Mouse (Mus musculus): ENCODE measurements around the gene Myh9. TPM values are rescaled to one million over a fixed set of nuclear protein-coding genes. Genes with fewer than 3 reads are reported as not detected.

The Myh9 gene
- polyA plus RNA-seq, 1 experiment from 2014 or later: 53.7 TPM

DNA sequence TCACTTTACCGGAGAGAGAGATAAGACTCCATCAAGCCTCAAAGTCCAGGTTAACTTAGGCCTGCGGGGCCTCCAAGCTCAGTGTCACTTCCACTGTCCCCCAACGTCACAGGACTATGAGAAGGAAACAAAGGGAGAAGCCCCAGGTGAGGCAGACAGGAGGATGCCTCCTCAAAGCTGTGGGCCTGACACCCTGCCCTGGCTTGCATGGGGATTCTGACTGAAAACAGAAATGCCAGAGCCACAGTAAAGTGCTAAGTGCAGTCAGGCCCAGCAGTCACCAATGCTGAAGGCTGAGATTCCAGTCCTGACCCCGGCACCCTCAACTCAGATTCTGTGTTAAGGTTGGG, 25.4 kb downstream of the Myh9 start:
- Histone ChIP-seq H3K4me2 (ENCODE audit: low read depth, low read length) (no peak overlapping the region), H3K4me3 (ENCODE audit: low read depth, low read length) (no peak overlapping the region), H3K4me1 (ENCODE audit: control insufficient read depth, insufficient read depth, low read length) (peaks cover 46% of the 10 kb centered on the region), H3K36me3 (ENCODE audit: control insufficient read depth, insufficient read depth, low read length) (peaks cover 13% of the 10 kb centered on the region), H3K27ac (replicated peaks; ENCODE audit: low read depth, low read length) (peak overlapping the region; percentile 65), H3K9ac (ENCODE audit: low read depth, low read length) (0 out of 2 replicates have a peak overlapping the region, but pooled peaks have one; percentile 5), H3K27me3 (replicated peaks; ENCODE audit: control insufficient read depth, insufficient read depth, low read length) (no peaks in the 10 kb centered on the region), H3K9me3 (ENCODE audit: control insufficient read depth, low read length) (no peaks in the 10 kb centered on the region)
- ATAC-seq (ENCODE audit: low read depth) (no peak), DNase-seq (ENCODE audit: low spot score) (no peak)
- 70% methylated on average over 4 of the region's 4 CpGs for WGBS

GRCm38 (mm10) chr15:77815867-77816600, 25.9 kb downstream of the Myh9 start:
- DNase-seq (ENCODE audit: low spot score): peak; percentile 74
- Histone ChIP-seq H3K27me3 (replicated peaks; ENCODE audit: control insufficient read depth, insufficient read depth, low read length) (no peaks in the 10 kb centered on the region), H3K4me2 (ENCODE audit: low read depth, low read length) (peak overlapping the region; percentile 13; the same call in 1 of the 2 replicates), H3K4me1 (ENCODE audit: control insufficient read depth, insufficient read depth, low read length) (peaks cover 41% of the 10 kb centered on the region), H3K36me3 (ENCODE audit: control insufficient read depth, insufficient read depth, low read length) (peaks cover 18% of the 10 kb centered on the region), H3K9me3 (ENCODE audit: control insufficient read depth, low read length) (no peaks in the 10 kb centered on the region), H3K9ac (ENCODE audit: low read depth, low read length) (0 out of 2 replicates have a peak overlapping the region, but pooled peaks have one; percentile 14), H3K4me3 (ENCODE audit: low read depth, low read length) (no peak overlapping the region), H3K27ac (replicated peaks; ENCODE audit: low read depth, low read length) (peak overlapping the region; percentile 65)
- ATAC-seq (ENCODE audit: low read depth): peak; percentile 58
- WGBS: 61% methylated on average over 17 of the region's 17 CpGs

DNA sequence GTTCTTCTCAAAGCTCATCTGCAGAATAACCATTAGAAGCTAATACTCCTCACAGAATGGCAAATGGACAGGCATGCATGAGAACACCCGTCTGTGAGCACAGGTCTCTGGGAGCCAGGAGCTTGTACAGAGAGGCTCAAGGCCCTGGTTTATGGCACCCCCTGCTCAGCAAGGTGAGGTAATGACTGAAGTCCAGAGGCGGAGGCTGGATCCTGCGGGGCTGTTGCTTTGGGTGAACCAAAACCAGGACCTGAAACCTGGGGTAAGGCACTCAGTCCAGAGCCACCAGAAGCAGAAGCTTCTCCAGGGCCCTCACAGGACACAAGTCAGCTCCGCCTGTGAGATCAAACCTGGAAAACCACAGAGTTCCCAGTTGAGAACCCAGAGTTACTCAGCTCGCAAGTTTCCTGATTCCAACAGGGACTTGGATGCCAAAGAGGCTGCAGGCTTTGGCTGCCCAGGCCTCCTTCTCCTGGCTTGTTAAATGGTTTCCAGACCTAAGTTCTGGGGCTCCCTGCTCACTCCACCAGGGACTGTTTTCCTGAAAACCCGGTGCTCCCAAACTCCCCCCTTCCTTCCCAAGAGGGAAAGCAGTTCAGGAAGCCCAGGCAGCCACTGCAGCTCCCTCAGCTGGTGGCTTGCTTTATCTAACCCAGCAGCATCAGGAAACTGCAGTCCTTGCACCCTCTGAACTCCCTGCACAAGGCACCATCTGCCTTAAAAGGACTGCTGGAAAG, 28.2 kb downstream of the Myh9 start:
- H3K4me3 ChIP-seq (ENCODE audit: low read depth, low read length): no peak overlapping the region
- peaks cover 36% of the 10 kb centered on the region for H3K36me3 ChIP-seq (ENCODE audit: control insufficient read depth, insufficient read depth, low read length)
- no peak overlapping the region for H3K9ac ChIP-seq (ENCODE audit: low read depth, low read length)
- no peak overlapping the region for H3K4me2 ChIP-seq (ENCODE audit: low read depth, low read length)
- no peaks in the 10 kb centered on the region for H3K9me3 ChIP-seq (ENCODE audit: control insufficient read depth, low read length)
- no peaks in the 10 kb centered on the region for H3K27me3 ChIP-seq (replicated peaks; ENCODE audit: control insufficient read depth, insufficient read depth, low read length)
- WGBS: 53% methylated on average over 6 of the region's 6 CpGs
- peaks cover 25% of the 10 kb centered on the region for H3K4me1 ChIP-seq (ENCODE audit: control insufficient read depth, insufficient read depth, low read length)
- no peak for DNase-seq (ENCODE audit: low spot score)
- peak overlapping the region; percentile 67 for H3K27ac ChIP-seq (replicated peaks; ENCODE audit: low read depth, low read length)
- no peak for ATAC-seq (ENCODE audit: low read depth)

DNA sequence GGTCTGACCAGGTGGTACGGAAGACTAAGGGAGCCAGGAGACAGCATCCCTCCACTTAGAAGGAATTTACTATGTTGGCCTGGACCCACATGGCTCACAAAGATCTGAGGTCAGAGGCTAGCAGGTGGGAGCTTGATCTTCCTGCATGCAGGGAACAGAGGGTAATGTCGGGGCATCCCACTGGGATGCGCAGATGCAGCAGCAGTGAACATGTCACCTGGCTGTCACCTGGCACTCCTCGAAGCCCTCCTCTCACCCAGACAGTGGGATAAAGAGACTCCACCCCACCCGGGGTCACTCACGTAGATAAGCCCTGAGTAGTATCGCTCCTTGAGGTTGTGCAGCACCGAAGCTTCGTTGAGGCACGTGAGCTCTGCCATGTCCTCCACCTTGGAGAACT, 29.4 kb downstream of the Myh9 start:
- WGBS: 94% methylated on average over 10 of the region's 10 CpGs
- H3K36me3 ChIP-seq (ENCODE audit: control insufficient read depth, insufficient read depth, low read length): peaks cover 45% of the 10 kb centered on the region
- no peak overlapping the region for H3K9ac ChIP-seq (ENCODE audit: low read depth, low read length)
- H3K4me1 ChIP-seq (ENCODE audit: control insufficient read depth, insufficient read depth, low read length): peaks cover 25% of the 10 kb centered on the region
- H3K27me3 ChIP-seq (replicated peaks; ENCODE audit: control insufficient read depth, insufficient read depth, low read length): no peaks in the 10 kb centered on the region
- H3K27ac ChIP-seq (replicated peaks; ENCODE audit: low read depth, low read length): no peak overlapping the region
- ATAC-seq (ENCODE audit: low read depth) (no peak), DNase-seq (ENCODE audit: low spot score) (no peak)
- H3K4me2 ChIP-seq (ENCODE audit: low read depth, low read length): no peak overlapping the region
- H3K4me3 ChIP-seq (ENCODE audit: low read depth, low read length): no peak overlapping the region
- H3K9me3 ChIP-seq (ENCODE audit: control insufficient read depth, low read length): no peaks in the 10 kb centered on the region

GRCm38 (mm10) chr15:77811099-77811760, 30.7 kb downstream of the Myh9 start:
- no peak overlapping the region for H3K4me2 ChIP-seq (ENCODE audit: low read depth, low read length)
- no peaks in the 10 kb centered on the region for H3K9me3 ChIP-seq (ENCODE audit: control insufficient read depth, low read length)
- no peak overlapping the region; the same call in 1 of the 2 replicates for H3K27ac ChIP-seq (replicated peaks; ENCODE audit: low read depth, low read length)
- 71% methylated on average over 11 of the region's 11 CpGs for WGBS
- H3K4me1 ChIP-seq (ENCODE audit: control insufficient read depth, insufficient read depth, low read length): peaks cover 22% of the 10 kb centered on the region
- no peak overlapping the region for H3K9ac ChIP-seq (ENCODE audit: low read depth, low read length)
- peaks cover 58% of the 10 kb centered on the region for H3K36me3 ChIP-seq (ENCODE audit: control insufficient read depth, insufficient read depth, low read length)
- no peak for DNase-seq (ENCODE audit: low spot score)
- no peak overlapping the region for H3K4me3 ChIP-seq (ENCODE audit: low read depth, low read length)
- no peaks in the 10 kb centered on the region for H3K27me3 ChIP-seq (replicated peaks; ENCODE audit: control insufficient read depth, insufficient read depth, low read length)
- ATAC-seq (ENCODE audit: low read depth): no peak

DNA sequence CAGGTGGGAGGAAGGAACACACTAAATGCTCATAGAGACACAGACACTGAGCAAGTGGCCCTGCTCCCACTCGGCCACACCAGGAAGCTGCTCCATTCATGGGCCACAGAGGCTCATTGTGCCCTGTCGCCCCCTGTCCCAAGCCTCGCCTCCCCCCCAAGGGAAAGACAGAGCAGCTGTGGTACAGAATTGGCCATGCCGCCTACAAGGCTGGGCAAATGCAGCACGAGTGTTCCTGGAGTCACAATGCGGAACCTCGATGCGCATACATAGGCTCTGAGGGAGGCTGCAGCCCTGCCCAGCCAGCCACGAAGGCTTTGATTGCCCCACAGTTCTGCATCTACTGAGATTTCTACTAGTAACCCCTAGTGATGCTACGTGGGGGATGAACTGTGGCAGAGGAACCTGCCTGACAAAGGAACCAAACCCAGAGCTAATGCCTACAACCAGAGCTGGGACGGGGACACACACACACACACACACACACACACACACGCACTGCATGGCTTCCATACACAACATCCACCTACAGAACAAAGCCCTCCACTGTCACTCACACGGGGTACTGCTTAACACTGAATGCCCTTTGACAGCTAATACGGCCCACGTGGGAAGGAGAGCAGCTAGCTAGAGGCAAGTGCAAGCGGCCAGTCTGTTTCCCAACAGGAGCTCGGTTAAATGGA, 31.4 kb downstream of the Myh9 start:
- Histone ChIP-seq H3K27ac (replicated peaks; ENCODE audit: low read depth, low read length) (no peak overlapping the region), H3K4me2 (ENCODE audit: low read depth, low read length) (no peak overlapping the region), H3K4me1 (ENCODE audit: control insufficient read depth, insufficient read depth, low read length) (peaks cover 15% of the 10 kb centered on the region), H3K4me3 (ENCODE audit: low read depth, low read length) (no peak overlapping the region), H3K27me3 (replicated peaks; ENCODE audit: control insufficient read depth, insufficient read depth, low read length) (no peaks in the 10 kb centered on the region), H3K9ac (ENCODE audit: low read depth, low read length) (no peak overlapping the region), H3K9me3 (ENCODE audit: control insufficient read depth, low read length) (no peaks in the 10 kb centered on the region), H3K36me3 (ENCODE audit: control insufficient read depth, insufficient read depth, low read length) (peaks cover 65% of the 10 kb centered on the region)
- no peak for ATAC-seq (ENCODE audit: low read depth)
- WGBS: 65% methylated on average over 15 of the region's 17 CpGs
- DNase-seq (ENCODE audit: low spot score): no peak

- DNase-seq (ENCODE audit: low spot score) (no peak), ATAC-seq (ENCODE audit: low read depth) (no peak)
- Histone ChIP-seq H3K36me3 (ENCODE audit: control insufficient read depth, insufficient read depth, low read length) (peaks cover 75% of the 10 kb centered on the region), H3K4me1 (ENCODE audit: control insufficient read depth, insufficient read depth, low read length) (peaks cover 10% of the 10 kb centered on the region; the same call in 1 of the 2 replicates), H3K9ac (ENCODE audit: low read depth, low read length) (no peak overlapping the region), H3K4me3 (ENCODE audit: low read depth, low read length) (no peak overlapping the region), H3K27me3 (replicated peaks; ENCODE audit: control insufficient read depth, insufficient read depth, low read length) (no peaks in the 10 kb centered on the region), H3K27ac (replicated peaks; ENCODE audit: low read depth, low read length) (no peak overlapping the region), H3K9me3 (ENCODE audit: control insufficient read depth, low read length) (no peaks in the 10 kb centered on the region), H3K4me2 (ENCODE audit: low read depth, low read length) (no peak overlapping the region)
- 91% methylated on average over 1 of the region's 1 CpGs for WGBS
These were observed 32.5 kb downstream of the Myh9 start for GRCm38 (mm10) chr15:77809434-77809833.

DNA sequence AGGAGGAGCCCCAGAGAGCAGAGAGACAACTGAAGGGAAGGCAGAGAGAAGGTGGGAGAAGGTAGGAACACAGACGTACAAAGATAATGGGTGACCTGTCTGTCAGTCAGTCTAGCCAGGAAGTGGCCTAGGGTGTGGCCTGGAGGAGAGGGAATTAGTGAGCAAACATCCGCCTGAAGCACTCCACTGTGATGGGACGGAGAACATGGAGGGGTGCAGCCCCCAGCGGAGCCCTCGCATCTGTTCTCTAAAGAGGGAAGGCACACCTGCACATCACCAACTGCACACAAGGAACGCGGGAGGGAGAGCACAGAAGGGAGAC, 34.8 kb downstream of the Myh9 start:
- Histone ChIP-seq H3K9ac (ENCODE audit: low read depth, low read length) (no peak overlapping the region), H3K4me2 (ENCODE audit: low read depth, low read length) (no peak overlapping the region), H3K27ac (replicated peaks; ENCODE audit: low read depth, low read length) (no peak overlapping the region), H3K27me3 (replicated peaks; ENCODE audit: control insufficient read depth, insufficient read depth, low read length) (no peaks in the 10 kb centered on the region), H3K9me3 (ENCODE audit: control insufficient read depth, low read length) (no peaks in the 10 kb centered on the region), H3K4me1 (ENCODE audit: control insufficient read depth, insufficient read depth, low read length) (no peaks in the 10 kb centered on the region), H3K4me3 (ENCODE audit: low read depth, low read length) (no peak overlapping the region), H3K36me3 (ENCODE audit: control insufficient read depth, insufficient read depth, low read length) (peaks cover 83% of the 10 kb centered on the region)
- DNase-seq (ENCODE audit: low spot score) (no peak), ATAC-seq (ENCODE audit: low read depth) (no peak)
- 72% methylated on average over 7 of the region's 7 CpGs for WGBS

All from embryonic facial prominence, embryonic 14.5 days (tissue).